Mouse (Mus musculus) retina, adult 2 months (tissue): Measurements from ENCODE around the gene Rpl5.

Experiments
- DNase-seq: peaks from one replicate; pipeline ENCODE4 v3.0.0-alpha.2; 2012; ENCODE audit warnings: low read depth, low spot score

Gene Rpl5

GRCm38 (mm10) chr5:107942941-107943340 lies 42.6 kb downstream of the Rpl5 start:
- no peak for DNase-seq

DNA sequence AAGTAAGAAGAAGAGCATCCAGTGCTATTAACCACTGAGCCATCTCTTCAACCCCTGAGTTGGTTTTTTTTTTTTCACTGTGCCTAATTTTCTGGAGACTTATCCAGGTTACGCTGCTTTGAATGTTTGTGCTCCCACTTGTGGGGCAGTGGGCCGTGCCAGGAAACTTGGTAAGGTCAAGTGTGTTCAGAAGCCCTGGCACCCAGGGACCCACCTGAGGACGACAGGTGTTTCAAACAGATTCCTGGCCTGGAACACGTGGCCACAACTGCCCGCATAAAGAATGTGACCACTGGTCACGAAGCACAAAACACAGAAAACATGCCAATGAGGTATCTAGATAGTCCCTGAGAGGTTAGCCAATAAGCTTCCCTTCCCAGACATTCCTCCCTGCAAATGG lies 43.2 kb downstream of the Rpl5 start:
- DNase-seq, result no peak

DNA sequence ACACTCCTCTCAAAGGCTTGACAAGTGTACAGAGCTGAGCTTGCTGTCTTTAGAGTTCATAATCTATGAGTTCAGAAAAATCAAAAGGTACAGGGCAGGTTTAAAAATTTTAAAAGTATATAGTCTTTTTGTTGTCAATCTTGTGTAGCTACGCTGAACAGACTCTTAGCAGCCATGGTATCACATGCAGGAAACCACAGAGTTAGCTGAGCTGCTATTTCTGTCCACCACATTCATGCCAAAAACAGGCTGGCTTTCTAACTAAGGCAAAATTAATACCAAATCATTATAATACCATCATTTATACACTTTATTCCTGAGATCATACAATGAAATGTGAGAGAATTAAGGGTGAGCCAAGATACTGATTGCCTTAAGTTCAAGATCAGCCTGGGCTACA lies 46.2 kb downstream of the Rpl5 start:
- no peak for DNase-seq

GRCm38 (mm10) chr5:107947548-107947947 lies 47.2 kb downstream of the Rpl5 start:
- no peak for DNase-seq

DNA sequence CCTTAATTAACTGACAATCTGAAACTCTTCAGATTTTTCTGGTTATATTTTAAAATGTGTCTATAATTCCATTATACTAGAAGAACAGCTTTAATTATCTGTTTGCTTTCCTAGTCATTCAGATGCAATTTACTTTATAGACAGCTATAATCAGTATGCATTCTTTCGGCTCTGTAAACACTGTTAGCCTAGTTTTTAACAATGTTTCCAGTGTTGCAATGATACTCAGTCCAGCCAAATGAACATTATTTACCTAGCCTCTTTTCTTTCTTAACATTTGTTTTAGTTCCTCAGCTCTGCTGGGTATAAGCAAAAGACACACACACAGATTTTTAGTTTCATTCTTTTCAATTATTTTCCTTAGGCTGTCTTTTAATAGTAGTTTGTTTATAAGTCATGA lies 48.6 kb downstream of the Rpl5 start:
- DNase-seq, result no peak

- DNase-seq, result no peak
These were observed 49.3 kb downstream of the Rpl5 start for GRCm38 (mm10) chr5:107949607-107950006.

DNA sequence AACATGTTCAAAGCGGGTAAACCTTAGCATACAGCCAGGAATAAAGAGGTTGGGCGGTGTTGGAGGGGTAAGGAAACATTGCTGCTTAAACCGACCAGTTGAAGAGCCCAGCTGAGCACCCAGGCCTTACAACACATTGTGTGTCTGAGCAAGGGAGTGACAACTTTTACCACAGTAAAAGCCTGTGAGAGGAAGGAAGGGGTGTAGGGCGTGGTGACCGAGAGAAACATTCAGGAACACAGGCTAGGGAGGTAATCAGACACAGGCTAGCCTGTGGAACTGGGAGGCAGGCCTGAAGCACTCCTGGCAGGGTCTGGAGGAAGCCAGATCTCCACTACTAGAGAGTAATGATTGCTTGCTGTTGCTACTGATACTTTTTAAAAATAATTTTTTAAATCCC lies 50.3 kb downstream of the Rpl5 start:
- DNase-seq, result no peak
